Mouse (Mus musculus) forebrain, embryonic 16.5 days (tissue): ENCODE measurements around the gene Ddx19a. TPM values are rescaled to one million over a fixed set of nuclear protein-coding genes. Genes with fewer than 3 reads are reported as not detected.
"Not testable (repeated sequence)": the region's sequence is repeated elsewhere in the genome, so short reads cannot be mapped to it uniquely, and the experiment has no call there.

Source experiments
- ATAC-seq: fragments of 200-750 bp; cut with Nextera tagmentation; 2 replicates; pipeline ENCODE4 v1.8.0; 2017; ENCODE audit warnings: mild to moderate bottlenecking, moderate library complexity
- H3K27ac ChIP-seq: fragments of 300-500 bp; sonication (generic); 2 replicates; pipeline ENCODE4 v1.5.1; 2014; ENCODE audit warnings: low read length, control low read depth
- H3K27me3 ChIP-seq: fragments of 300-500 bp; sonication (generic); replicated peaks from 2 replicates; pipeline ENCODE4 v1.6.1; 2014; ENCODE audit warnings: low read length; ENCODE audit not compliant: control insufficient read depth, insufficient read depth
- H3K36me3 ChIP-seq: fragments of 300-500 bp; sonication (generic); 2 replicates; pipeline ENCODE4 v1.6.1; 2014; ENCODE audit not compliant: control insufficient read depth, insufficient read depth
- H3K4me1 ChIP-seq: fragments of 300-500 bp; sonication (generic); replicated peaks from 2 replicates; pipeline ENCODE4 v1.6.1; 2014; ENCODE audit warnings: low read length; ENCODE audit not compliant: control insufficient read depth, insufficient read depth
- H3K4me2 ChIP-seq: fragments of 300-500 bp; sonication (generic); 2 replicates; pipeline ENCODE4 v1.6.1; 2014; ENCODE audit warnings: mild to moderate bottlenecking, low read length, control low read depth
- H3K4me3 ChIP-seq: fragments of 300-500 bp; sonication (generic); replicated peaks from 2 replicates; pipeline ENCODE4 v1.5.1; 2014; ENCODE audit warnings: mild to moderate bottlenecking, low read length, control low read depth
- H3K9ac ChIP-seq: fragments of 300-500 bp; sonication (generic); replicated peaks from 2 replicates; pipeline ENCODE4 v1.6.1; 2014; ENCODE audit warnings: low read depth, low read length, control low read depth
- H3K9me3 ChIP-seq: fragments of 300-500 bp; sonication (generic); 2 replicates; pipeline ENCODE4 v1.6.1; 2016; ENCODE audit warnings: low read length; ENCODE audit not compliant: control insufficient read depth
- WGBS: fragments of 180-500 bp; shearing (Covaris S2); extraction: QIAGEN DNeasy Blood & Tissue Kit; methylation state at CpG from one replicate; pipeline ENCODE4 v1.1.7; 2014; 5-methylcytosine and 5-hydroxymethylcytosine counted together
- polyA plus RNA-seq: library from polyadenylated mRNA; unstranded; fragments of >200 nt; fragmentation: Nextera tagmentation; extraction: Ambion mirVana; gene quantifications from 2 replicates; pipeline ENCODE4 v1.2.1, GENCODE M21; 2015

Gene Ddx19a
- polyA plus RNA-seq, 1 experiment from 2014 or later = 11.9 TPM

GRCm38 (mm10) chr8:111030045-111030444 lies 32.4 kb upstream of the Ddx19a start:
- ATAC-seq = no peak
- peaks cover 15% of the 10 kb centered on the region for H3K4me1 ChIP-seq
- H3K9me3 ChIP-seq = no peaks in the 10 kb centered on the region
- no peak overlapping the region for H3K27ac ChIP-seq
- H3K9ac ChIP-seq = no peak overlapping the region
- H3K27me3 ChIP-seq = peaks cover 10% of the 10 kb centered on the region; the same call in 1 of the 2 replicates
- H3K36me3 ChIP-seq = no peaks in the 10 kb centered on the region
- H3K4me3 ChIP-seq = no peak overlapping the region
- 79% methylated on average over 6 of the region's 6 CpGs for WGBS
- H3K4me2 ChIP-seq = no peak overlapping the region

- no peak overlapping the region for H3K4me3 ChIP-seq
- H3K27ac ChIP-seq = no peak overlapping the region
- H3K27me3 ChIP-seq = peaks cover 10% of the 10 kb centered on the region; the same call in 1 of the 2 replicates
- peaks cover 11% of the 10 kb centered on the region for H3K4me1 ChIP-seq
- H3K4me2 ChIP-seq = no peak overlapping the region
- no peak for ATAC-seq
- H3K9ac ChIP-seq = no peak overlapping the region
- no peaks in the 10 kb centered on the region for H3K9me3 ChIP-seq
- no peaks in the 10 kb centered on the region for H3K36me3 ChIP-seq
- 60% methylated on average over 4 of the region's 4 CpGs for WGBS
Measured at GRCm38 (mm10) chr8:111029589-111029988, 32.0 kb upstream of the Ddx19a start.

- peak overlapping the region; percentile 79 for H3K9ac ChIP-seq
- H3K9me3 ChIP-seq = no peaks in the 10 kb centered on the region
- peak; percentile 97 for ATAC-seq
- H3K4me2 ChIP-seq = peak overlapping the region; percentile 85
- peak overlapping the region; percentile 75 for H3K4me3 ChIP-seq
- peaks cover 10% of the 10 kb centered on the region; the same call in 1 of the 2 replicates for H3K27me3 ChIP-seq
- WGBS = under 1% methylated on average over 31 of the region's 31 CpGs
- H3K36me3 ChIP-seq = no peaks in the 10 kb centered on the region
- peaks cover 3% of the 10 kb centered on the region; the same call in 1 of the 2 replicates for H3K4me1 ChIP-seq
- 0 out of 2 replicates have a peak overlapping the region, but pooled peaks have one; percentile 16 for H3K27ac ChIP-seq
Measured at GRCm38 (mm10) chr8:111027391-111027937, 29.9 kb upstream of the Ddx19a start.

- H3K9me3 ChIP-seq, H3K4me3 ChIP-seq, H3K4me2 ChIP-seq, ATAC-seq, H3K4me1 ChIP-seq, H3K27me3 ChIP-seq, H3K36me3 ChIP-seq, H3K9ac ChIP-seq, H3K27ac ChIP-seq: not testable (repeated sequence)
- WGBS = 92% methylated on average over 1 of the region's 2 CpGs
Measured at GRCm38 (mm10) chr8:111026609-111027008, 29.0 kb upstream of the Ddx19a start.

DNA sequence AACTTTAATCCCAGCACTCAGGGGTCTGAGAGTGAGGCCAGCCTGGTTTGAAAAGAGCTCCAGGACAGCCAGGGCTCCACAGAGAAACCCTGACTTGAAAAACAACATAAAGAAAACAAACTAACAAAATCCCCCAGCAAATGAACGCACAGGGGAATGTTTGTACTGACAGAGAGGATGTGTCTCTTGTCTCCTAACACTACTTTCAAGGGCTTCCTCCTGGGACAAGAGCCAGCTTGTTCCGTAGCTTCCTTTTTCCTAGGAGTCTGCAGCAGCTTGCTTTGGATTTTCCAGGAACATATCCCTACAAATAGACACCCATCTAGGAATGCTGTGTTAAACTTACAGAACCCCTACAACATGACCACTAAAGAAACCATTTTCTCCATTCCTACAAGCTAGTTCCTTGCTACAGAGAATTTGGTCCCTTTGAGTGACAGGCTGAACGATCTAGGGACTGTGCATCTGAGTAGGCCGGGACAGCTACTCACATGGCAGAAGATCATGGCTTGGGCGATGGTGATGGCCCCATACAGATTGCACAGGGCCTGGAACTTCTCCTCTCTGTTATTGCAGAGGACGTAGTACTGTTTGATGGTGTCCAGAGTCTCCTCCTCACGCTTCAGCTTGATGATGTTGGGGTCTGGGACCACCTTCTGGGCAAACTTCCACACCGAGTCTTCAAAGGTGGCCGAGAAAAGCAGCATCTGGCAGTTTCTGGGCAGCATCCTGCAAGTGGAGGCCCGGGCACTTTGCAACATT lies 12.8 kb upstream of the Ddx19a start:
- not testable (repeated sequence) for H3K9ac ChIP-seq, H3K27me3 ChIP-seq, ATAC-seq, H3K4me1 ChIP-seq, H3K4me2 ChIP-seq, H3K9me3 ChIP-seq, H3K27ac ChIP-seq, H3K4me3 ChIP-seq
- H3K36me3 ChIP-seq = peaks cover 27% of the 10 kb centered on the region
- 94% methylated on average over 9 of the region's 10 CpGs for WGBS

DNA sequence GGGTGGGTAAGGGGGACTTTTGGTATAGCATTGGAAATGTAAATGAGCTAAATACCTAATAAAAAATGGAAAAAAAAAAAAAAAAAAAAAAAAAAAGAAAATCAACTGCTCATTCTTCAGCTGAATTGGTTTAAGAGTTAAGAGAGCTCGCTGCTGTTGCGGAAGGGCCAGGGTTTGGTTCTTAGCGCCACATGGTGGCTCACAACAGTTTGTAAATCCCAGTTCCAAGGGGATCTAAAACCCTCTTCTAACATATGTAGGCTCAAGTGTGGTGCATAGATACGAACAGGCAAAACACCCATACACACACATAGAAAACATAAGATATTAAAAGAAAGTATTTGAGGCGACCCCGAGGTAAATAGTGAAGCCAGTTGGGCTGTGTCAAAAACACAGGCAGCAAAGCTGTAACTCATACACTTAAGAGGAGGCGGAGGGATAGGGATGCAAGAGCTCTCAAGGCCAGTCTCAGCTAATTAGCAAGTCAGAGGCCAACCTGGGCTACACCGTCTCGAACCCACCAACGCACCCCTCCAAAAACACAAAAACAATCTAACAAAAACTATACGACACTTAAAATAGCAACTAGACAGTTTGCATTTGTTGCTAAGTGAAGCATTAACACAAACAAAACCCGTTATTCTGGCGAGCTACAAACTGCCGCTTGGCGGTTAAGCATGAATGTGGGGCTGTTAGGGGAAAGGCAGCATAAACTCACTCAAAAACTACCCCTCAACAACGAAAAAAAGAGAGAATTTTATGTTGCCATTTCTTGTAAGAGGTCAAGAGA lies 764 bp downstream of the Ddx19a start:
- 32% methylated on average over 16 of the region's 16 CpGs for WGBS
- H3K27ac ChIP-seq = peak overlapping the region; percentile 64
- no peaks in the 10 kb centered on the region for H3K27me3 ChIP-seq
- H3K4me1 ChIP-seq = peaks cover 13% of the 10 kb centered on the region
- peak overlapping the region; percentile 75 for H3K4me3 ChIP-seq
- no peak for ATAC-seq
- peak overlapping the region; percentile 78 for H3K9ac ChIP-seq
- no peaks in the 10 kb centered on the region for H3K9me3 ChIP-seq
- peak overlapping the region; percentile 91 for H3K4me2 ChIP-seq
- H3K36me3 ChIP-seq = no peaks in the 10 kb centered on the region; the same call in 1 of the 2 replicates

GRCm38 (mm10) chr8:110990017-110990416 lies 7.6 kb downstream of the Ddx19a start:
- Histone ChIP-seq H3K4me1 (no peaks in the 10 kb centered on the region), H3K36me3 (peaks cover 42% of the 10 kb centered on the region), H3K4me3 (no peak overlapping the region), H3K27me3 (no peaks in the 10 kb centered on the region), H3K27ac (no peak overlapping the region), H3K4me2 (no peak overlapping the region), H3K9me3 (no peaks in the 10 kb centered on the region), H3K9ac (no peak overlapping the region)
- ATAC-seq = no peak
- WGBS = 87% methylated on average over 9 of the region's 9 CpGs

- no peak overlapping the region for H3K4me2 ChIP-seq
- 88% methylated on average over 8 of the region's 8 CpGs for WGBS
- no peaks in the 10 kb centered on the region for H3K27me3 ChIP-seq
- H3K9me3 ChIP-seq = no peaks in the 10 kb centered on the region
- H3K4me3 ChIP-seq = no peak overlapping the region
- no peak overlapping the region for H3K9ac ChIP-seq
- ATAC-seq = no peak
- H3K4me1 ChIP-seq = no peaks in the 10 kb centered on the region
- peaks cover 51% of the 10 kb centered on the region for H3K36me3 ChIP-seq
- H3K27ac ChIP-seq = no peak overlapping the region
Measured at GRCm38 (mm10) chr8:110987805-110988744, 9.5 kb downstream of the Ddx19a start.
